Mouse (Mus musculus) C2C12 (cell line): ENCODE measurements around the gene B4galt3.

ENCODE experiments used
- CEBPB ChIP-seq: IDR thresholded peaks from one replicate; pipeline ENCODE4 v1.6.1; 2011; ENCODE audit warnings: low read depth, mild to moderate bottlenecking, control low read depth, moderate library complexity
- CTCF ChIP-seq: IDR thresholded peaks from one replicate; pipeline ENCODE4 v1.5.1; 2011; ENCODE audit not compliant: control insufficient read depth, insufficient read depth, insufficient read length
- MAX ChIP-seq: IDR thresholded peaks from one replicate; pipeline ENCODE4 v1.6.1; 2011; ENCODE audit warnings: mild to moderate bottlenecking, control low read depth
- USF1 ChIP-seq: IDR thresholded peaks from one replicate; pipeline ENCODE4 v1.6.1; 2011; ENCODE audit warnings: low read depth, mild to moderate bottlenecking, control low read depth, moderate library complexity

GRCm38 (mm10) chr1:171325571-171325970, 55.4 kb downstream of the B4galt3 start:
- TF ChIP-seq CTCF (no peak), CEBPB (no peak), USF1 (no peak), MAX (no peak)
